Mouse (Mus musculus) midbrain, embryonic 14.5 days (tissue): ENCODE results near the gene Shmt2. TPM values are rescaled to one million over a fixed set of nuclear protein-coding genes. Genes with fewer than 3 reads are reported as not detected.
A peak's percentile ranks its signal among the peaks of the same experiment; 100 is the strongest.

Source experiments
- ATAC-seq: fragments of 200-750 bp; cut with Nextera tagmentation; 2 replicates; pipeline ENCODE4 v1.8.0; 2017; ENCODE audit warnings: moderate number of reproducible peaks, moderate library complexity; ENCODE audit not compliant: low FRiP score, low TSS enrichment
- DNase-seq: peaks from one replicate; pipeline ENCODE4 v3.0.0-alpha.2; 2015
- H3K27ac ChIP-seq: fragments of 300-500 bp; sonication (generic); replicated peaks from 2 replicates; pipeline ENCODE4 v1.5.1; 2014; ENCODE audit warnings: mild to moderate bottlenecking, low read depth, low read length, moderate library complexity
- H3K27me3 ChIP-seq: fragments of 300-500 bp; sonication (generic); 2 replicates; pipeline ENCODE4 v1.6.1; 2014; ENCODE audit warnings: low read length, control low read depth, mixed read lengths; ENCODE audit not compliant: control insufficient read depth, insufficient read depth
- H3K36me3 ChIP-seq: fragments of 300-500 bp; sonication (generic); 2 replicates; pipeline ENCODE4 v1.6.1; 2014; ENCODE audit warnings: low read length, control low read depth; ENCODE audit not compliant: control insufficient read depth, insufficient read depth
- H3K4me1 ChIP-seq: fragments of 300-500 bp; sonication (generic); 2 replicates; pipeline ENCODE4 v1.6.1; 2014; ENCODE audit warnings: mild to moderate bottlenecking, antibody characterized with exemption, low read length, control low read depth; ENCODE audit not compliant: control insufficient read depth, insufficient read depth
- H3K4me2 ChIP-seq: fragments of 300-500 bp; sonication (generic); 2 replicates; pipeline ENCODE4 v1.6.1; 2014; ENCODE audit warnings: mild to moderate bottlenecking, low read length, moderate library complexity
- H3K4me3 ChIP-seq: fragments of 300-500 bp; sonication (generic); replicated peaks from 2 replicates; pipeline ENCODE4 v1.5.1; 2014; ENCODE audit warnings: low read depth, low read length
- H3K9ac ChIP-seq: fragments of 300-500 bp; sonication (generic); replicated peaks from 2 replicates; pipeline ENCODE4 v1.6.1; 2014; ENCODE audit warnings: mild to moderate bottlenecking, low read length, moderate library complexity
- H3K9me3 ChIP-seq: fragments of 300-500 bp; sonication (generic); 2 replicates; pipeline ENCODE4 v1.6.1; 2016; ENCODE audit warnings: low read length, control low read depth, mixed read lengths; ENCODE audit not compliant: control insufficient read depth
- WGBS: fragments of 180-500 bp; shearing (Covaris S2); extraction: QIAGEN DNeasy Blood & Tissue Kit; methylation state at CpG from one replicate; pipeline ENCODE4 v1.1.7; 2014; 5-methylcytosine and 5-hydroxymethylcytosine counted together
- polyA plus RNA-seq: library from polyadenylated mRNA; unstranded; fragments of >200 nt; fragmentation: Nextera tagmentation; extraction: Ambion mirVana; gene quantifications from 2 replicates; pipeline ENCODE4 v1.2.1, GENCODE M21; 2014

The Shmt2 gene
- polyA plus RNA-seq, 1 experiment from 2014 or later = 48.9 TPM

GRCm38 (mm10) chr10:127526681-127527080 is 4.4 kb upstream of the Shmt2 start:
- Histone ChIP-seq H3K4me3 (peak overlapping the region; percentile 16), H3K9me3 (no peaks in the 10 kb centered on the region), H3K4me1 (peaks cover 70% of the 10 kb centered on the region), H3K27ac (peak overlapping the region; percentile 79), H3K9ac (peak overlapping the region; percentile 36), H3K4me2 (peak overlapping the region; percentile 76), H3K36me3 (no peaks in the 10 kb centered on the region), H3K27me3 (peaks cover 62% of the 10 kb centered on the region)
- DNase-seq (no peak), ATAC-seq (no peak)
- WGBS = under 1% methylated on average over 26 of the region's 26 CpGs

GRCm38 (mm10) chr10:127526048-127526447 is 3.8 kb upstream of the Shmt2 start:
- peak overlapping the region; percentile 76 for H3K4me2 ChIP-seq
- peak overlapping the region; percentile 16 for H3K4me3 ChIP-seq
- H3K9me3 ChIP-seq = no peaks in the 10 kb centered on the region
- no peak for DNase-seq
- ATAC-seq = no peak
- WGBS = 2% methylated on average over 26 of the region's 26 CpGs
- H3K4me1 ChIP-seq = peaks cover 70% of the 10 kb centered on the region
- H3K36me3 ChIP-seq = no peaks in the 10 kb centered on the region
- peak overlapping the region; percentile 79; the same call in 1 of the 2 replicates for H3K27ac ChIP-seq
- peak overlapping the region; percentile 36; the same call in 1 of the 2 replicates for H3K9ac ChIP-seq
- H3K27me3 ChIP-seq = peaks cover 62% of the 10 kb centered on the region

- Histone ChIP-seq H3K4me1 (peaks cover 61% of the 10 kb centered on the region), H3K27me3 (peaks cover 53% of the 10 kb centered on the region), H3K36me3 (no peaks in the 10 kb centered on the region), H3K27ac (peak overlapping the region; percentile 46), H3K4me3 (no peak overlapping the region), H3K9ac (no peak overlapping the region; the same call in 1 of the 2 replicates), H3K9me3 (no peaks in the 10 kb centered on the region), H3K4me2 (peak overlapping the region; percentile 76)
- ATAC-seq (peak; percentile 26; the same call in 1 of the 2 replicates), DNase-seq (no peak)
- under 1% methylated on average over 23 of the region's 23 CpGs for WGBS
These were observed 2.5 kb upstream of the Shmt2 start for GRCm38 (mm10) chr10:127524646-127525255.

- peak overlapping the region; percentile 49 for H3K4me3 ChIP-seq
- no peaks in the 10 kb centered on the region for H3K9me3 ChIP-seq
- ATAC-seq (no peak), DNase-seq (no peak)
- peaks cover 26% of the 10 kb centered on the region for H3K27me3 ChIP-seq
- no peak overlapping the region for H3K27ac ChIP-seq
- H3K36me3 ChIP-seq = peaks cover 6% of the 10 kb centered on the region; the same call in 1 of the 2 replicates
- peaks cover 46% of the 10 kb centered on the region for H3K4me1 ChIP-seq
- H3K9ac ChIP-seq = peak overlapping the region; percentile 50
- 11% methylated on average over 12 of the region's 12 CpGs for WGBS
- H3K4me2 ChIP-seq = peak overlapping the region; percentile 81
These were observed 598 bp downstream of the Shmt2 start for GRCm38 (mm10) chr10:127521611-127522080.

DNA sequence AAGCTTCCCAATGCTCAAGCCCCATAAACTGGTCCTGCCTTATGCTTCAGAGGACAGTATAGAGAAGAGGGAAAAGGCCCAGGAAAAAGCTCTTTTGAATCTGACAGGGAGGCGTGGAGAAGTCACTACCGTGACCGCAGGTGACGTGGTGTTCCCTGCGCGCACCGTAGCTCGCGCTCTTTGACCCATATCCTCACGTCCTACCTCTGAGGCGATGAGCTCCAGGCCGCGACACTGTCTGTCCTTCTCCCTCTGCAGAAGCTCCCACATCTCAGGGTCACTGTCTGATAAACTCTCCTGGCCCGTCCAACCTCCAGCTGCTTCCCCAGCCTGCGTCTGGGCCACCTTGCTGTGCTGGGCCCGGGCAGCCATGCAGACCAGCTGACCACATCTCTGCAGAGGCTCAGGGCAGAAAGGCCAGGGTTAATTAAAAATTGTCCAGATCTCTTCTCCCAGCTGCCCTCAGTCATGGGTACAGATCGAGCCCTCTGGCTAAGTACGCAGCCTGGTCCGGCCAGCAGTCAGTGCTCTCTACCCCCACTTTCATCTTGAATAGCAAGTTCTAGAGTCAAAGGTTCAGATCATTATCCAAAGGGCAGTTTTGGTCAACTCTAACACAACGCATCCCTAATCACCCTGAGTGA is 1.4 kb downstream of the Shmt2 start:
- WGBS = 83% methylated on average over 20 of the region's 20 CpGs

GRCm38 (mm10) chr10:127519903-127520713 is 2.1 kb downstream of the Shmt2 start:
- peaks cover 6% of the 10 kb centered on the region; the same call in 1 of the 2 replicates for H3K36me3 ChIP-seq
- 93% methylated on average over 37 of the region's 37 CpGs for WGBS
- no peak overlapping the region; the same call in 1 of the 2 replicates for H3K4me2 ChIP-seq
- H3K9ac ChIP-seq = no peak overlapping the region
- no peak overlapping the region for H3K27ac ChIP-seq
- no peak for DNase-seq
- H3K4me3 ChIP-seq = no peak overlapping the region
- H3K9me3 ChIP-seq = no peaks in the 10 kb centered on the region
- H3K27me3 ChIP-seq = peaks cover 15% of the 10 kb centered on the region
- H3K4me1 ChIP-seq = peaks cover 46% of the 10 kb centered on the region
- ATAC-seq = no peak

More for the DNA sequence above, 1.4 kb downstream of the Shmt2 start:
- peaks cover 21% of the 10 kb centered on the region for H3K27me3 ChIP-seq
- no peak overlapping the region for H3K9ac ChIP-seq
- peaks cover 6% of the 10 kb centered on the region; the same call in 1 of the 2 replicates for H3K36me3 ChIP-seq
- H3K4me1 ChIP-seq = peaks cover 45% of the 10 kb centered on the region
- H3K9me3 ChIP-seq = no peaks in the 10 kb centered on the region
- no peak overlapping the region for H3K4me3 ChIP-seq
- peak overlapping the region; percentile 81 for H3K4me2 ChIP-seq
- no peak for ATAC-seq
- H3K27ac ChIP-seq = no peak overlapping the region
- no peak for DNase-seq

- DNase-seq = no peak
- H3K4me2 ChIP-seq = no peak overlapping the region
- H3K4me3 ChIP-seq = no peak overlapping the region
- H3K36me3 ChIP-seq = peaks cover 6% of the 10 kb centered on the region; the same call in 1 of the 2 replicates
- 90% methylated on average over 25 of the region's 26 CpGs for WGBS
- H3K27ac ChIP-seq = no peak overlapping the region
- peaks cover 10% of the 10 kb centered on the region for H3K27me3 ChIP-seq
- ATAC-seq = no peak
- no peaks in the 10 kb centered on the region for H3K9me3 ChIP-seq
- H3K9ac ChIP-seq = no peak overlapping the region
- H3K4me1 ChIP-seq = peaks cover 47% of the 10 kb centered on the region
These were observed 3.1 kb downstream of the Shmt2 start for GRCm38 (mm10) chr10:127519041-127519701.

DNA sequence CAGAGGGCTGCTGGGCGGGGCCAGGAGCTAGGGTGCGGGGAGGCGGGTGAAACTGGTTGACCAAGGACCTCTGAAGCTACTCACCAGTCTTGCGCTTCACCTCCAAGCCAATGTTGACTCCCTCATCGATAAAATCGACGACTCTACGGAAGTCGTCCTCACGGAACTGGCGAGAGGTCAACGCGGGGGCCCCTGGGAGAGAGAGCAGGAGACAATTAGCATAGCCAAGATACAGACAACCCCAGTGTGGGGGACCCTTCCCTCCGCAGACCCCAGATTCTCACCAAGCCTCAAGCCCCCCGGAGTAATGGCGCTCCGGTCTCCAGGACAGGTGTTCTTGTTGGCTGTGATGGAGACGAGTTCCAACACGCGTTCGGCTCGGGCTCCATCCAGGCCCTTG is 4.3 kb downstream of the Shmt2 start:
- H3K27me3 ChIP-seq = peaks cover 9% of the 10 kb centered on the region; the same call in 1 of the 2 replicates
- no peak overlapping the region for H3K9ac ChIP-seq
- H3K27ac ChIP-seq = no peak overlapping the region
- no peak overlapping the region for H3K4me3 ChIP-seq
- peaks cover 6% of the 10 kb centered on the region; the same call in 1 of the 2 replicates for H3K36me3 ChIP-seq
- 95% methylated on average over 22 of the region's 22 CpGs for WGBS
- DNase-seq (no peak), ATAC-seq (no peak)
- no peak overlapping the region for H3K4me2 ChIP-seq
- no peaks in the 10 kb centered on the region for H3K9me3 ChIP-seq
- H3K4me1 ChIP-seq = peaks cover 59% of the 10 kb centered on the region
